Mouse (Mus musculus): ENCODE measurements around the gene Cldn12. TPM values are rescaled to one million over a fixed set of nuclear protein-coding genes. Genes with fewer than 3 reads are reported as not detected.

Cldn12 gene
- polyA plus RNA-seq, 1 experiment = not detected

- TF ChIP-seq TAL1 (IDR thresholded peaks at IDR 0.05; ENCODE audit: low read length) = no peak
- no peak for TF ChIP-seq GATA1 (IDR thresholded peaks at IDR 0.05; ENCODE audit: low read length)
- Histone ChIP-seq H3K27me3 (ENCODE audit: control insufficient read depth) (no peaks in the 10 kb centered on the region), H3K36me3 (ENCODE audit: control insufficient read depth) (peaks cover 19% of the 10 kb centered on the region), H3K9me3 (ENCODE audit: control insufficient read depth, low read length) (no peaks in the 10 kb centered on the region), H3K4me3 (replicated peaks) (no peak overlapping the region), H3K4me1 (ENCODE audit: control insufficient read depth) (no peaks in the 10 kb centered on the region)
Measured at GRCm38 (mm10) chr5:5536131-5536530, 21.4 kb upstream of the Cldn12 start.

- Histone ChIP-seq H3K4me1 (ENCODE audit: control insufficient read depth) (no peaks in the 10 kb centered on the region), H3K36me3 (ENCODE audit: control insufficient read depth) (peaks cover 7% of the 10 kb centered on the region), H3K4me3 (replicated peaks) (no peak overlapping the region), H3K27me3 (ENCODE audit: control insufficient read depth) (no peaks in the 10 kb centered on the region), H3K9me3 (ENCODE audit: control insufficient read depth, low read length) (no peaks in the 10 kb centered on the region)
- TF ChIP-seq GATA1 (IDR thresholded peaks at IDR 0.05; ENCODE audit: low read length) (no peak), TAL1 (IDR thresholded peaks at IDR 0.05; ENCODE audit: low read length) (no peak)
Measured at GRCm38 (mm10) chr5:5533656-5534420, 19.1 kb upstream of the Cldn12 start.

GRCm38 (mm10) chr5:5515411-5515810 lies 653 bp upstream of the Cldn12 start:
- H3K9me3 ChIP-seq (ENCODE audit: control insufficient read depth, low read length) = no peaks in the 10 kb centered on the region
- H3K4me3 ChIP-seq (replicated peaks) = no peak overlapping the region
- TF ChIP-seq TAL1 (IDR thresholded peaks at IDR 0.05; ENCODE audit: low read length) (no peak), GATA1 (IDR thresholded peaks at IDR 0.05; ENCODE audit: low read length) (no peak)
- peaks cover 10% of the 10 kb centered on the region for H3K4me1 ChIP-seq (ENCODE audit: control insufficient read depth)
- peaks cover 9% of the 10 kb centered on the region for H3K27me3 ChIP-seq (ENCODE audit: control insufficient read depth)
- H3K36me3 ChIP-seq (ENCODE audit: control insufficient read depth) = no peaks in the 10 kb centered on the region; the same call in 1 of the 2 replicates

- no peaks in the 10 kb centered on the region; the same call in 1 of the 2 replicates for H3K36me3 ChIP-seq (ENCODE audit: control insufficient read depth)
- H3K4me3 ChIP-seq (replicated peaks) = no peak overlapping the region
- peaks cover 9% of the 10 kb centered on the region for H3K27me3 ChIP-seq (ENCODE audit: control insufficient read depth)
- TF ChIP-seq GATA1 (IDR thresholded peaks at IDR 0.05; ENCODE audit: low read length) = no peak
- TF ChIP-seq TAL1 (IDR thresholded peaks at IDR 0.05; ENCODE audit: low read length) = no peak
- H3K4me1 ChIP-seq (ENCODE audit: control insufficient read depth) = peaks cover 10% of the 10 kb centered on the region
- H3K9me3 ChIP-seq (ENCODE audit: control insufficient read depth, low read length) = no peaks in the 10 kb centered on the region
Measured at GRCm38 (mm10) chr5:5511401-5511800, 3.4 kb downstream of the Cldn12 start.

- H3K4me3 ChIP-seq (replicated peaks) = no peak overlapping the region
- peaks cover 10% of the 10 kb centered on the region for H3K4me1 ChIP-seq (ENCODE audit: control insufficient read depth)
- no peaks in the 10 kb centered on the region for H3K9me3 ChIP-seq (ENCODE audit: control insufficient read depth, low read length)
- no peaks in the 10 kb centered on the region; the same call in 1 of the 2 replicates for H3K36me3 ChIP-seq (ENCODE audit: control insufficient read depth)
- peaks cover 9% of the 10 kb centered on the region for H3K27me3 ChIP-seq (ENCODE audit: control insufficient read depth)
- TF ChIP-seq TAL1 (IDR thresholded peaks at IDR 0.05; ENCODE audit: low read length) = no peak
- no peak for TF ChIP-seq GATA1 (IDR thresholded peaks at IDR 0.05; ENCODE audit: low read length)
Measured at GRCm38 (mm10) chr5:5510989-5511388, 3.8 kb downstream of the Cldn12 start.

GRCm38 (mm10) chr5:5510304-5510887 lies 4.4 kb downstream of the Cldn12 start:
- no peak for TF ChIP-seq TAL1 (IDR thresholded peaks at IDR 0.05; ENCODE audit: low read length)
- TF ChIP-seq GATA1 (IDR thresholded peaks at IDR 0.05; ENCODE audit: low read length) = no peak
- H3K36me3 ChIP-seq (ENCODE audit: control insufficient read depth) = no peaks in the 10 kb centered on the region; the same call in 1 of the 2 replicates
- H3K4me3 ChIP-seq (replicated peaks) = no peak overlapping the region
- no peaks in the 10 kb centered on the region for H3K9me3 ChIP-seq (ENCODE audit: control insufficient read depth, low read length)
- H3K4me1 ChIP-seq (ENCODE audit: control insufficient read depth) = peaks cover 10% of the 10 kb centered on the region
- H3K27me3 ChIP-seq (ENCODE audit: control insufficient read depth) = peaks cover 9% of the 10 kb centered on the region

GRCm38 (mm10) chr5:5508231-5508630 lies 6.5 kb downstream of the Cldn12 start:
- TF ChIP-seq GATA1 (IDR thresholded peaks at IDR 0.05; ENCODE audit: low read length) (no peak), TAL1 (IDR thresholded peaks at IDR 0.05; ENCODE audit: low read length) (no peak)
- H3K4me3 ChIP-seq (replicated peaks) = no peak overlapping the region
- no peaks in the 10 kb centered on the region for H3K9me3 ChIP-seq (ENCODE audit: control insufficient read depth, low read length)
- no peaks in the 10 kb centered on the region for H3K4me1 ChIP-seq (ENCODE audit: control insufficient read depth)
- H3K27me3 ChIP-seq (ENCODE audit: control insufficient read depth) = no peaks in the 10 kb centered on the region
- H3K36me3 ChIP-seq (ENCODE audit: control insufficient read depth) = no peaks in the 10 kb centered on the region; the same call in 1 of the 2 replicates

- Histone ChIP-seq H3K27me3 (ENCODE audit: control insufficient read depth) (no peaks in the 10 kb centered on the region), H3K36me3 (ENCODE audit: control insufficient read depth) (no peaks in the 10 kb centered on the region; the same call in 1 of the 2 replicates), H3K4me3 (replicated peaks) (no peak overlapping the region), H3K4me1 (ENCODE audit: control insufficient read depth) (no peaks in the 10 kb centered on the region), H3K9me3 (ENCODE audit: control insufficient read depth, low read length) (no peaks in the 10 kb centered on the region)
- TF ChIP-seq TAL1 (IDR thresholded peaks at IDR 0.05; ENCODE audit: low read length) (no peak), GATA1 (IDR thresholded peaks at IDR 0.05; ENCODE audit: low read length) (no peak)
Measured at GRCm38 (mm10) chr5:5507701-5508225, 7.0 kb downstream of the Cldn12 start.

GRCm38 (mm10) chr5:5504456-5504855 lies 10.3 kb downstream of the Cldn12 start:
- H3K36me3 ChIP-seq (ENCODE audit: control insufficient read depth) = no peaks in the 10 kb centered on the region; the same call in 1 of the 2 replicates
- TF ChIP-seq TAL1 (IDR thresholded peaks at IDR 0.05; ENCODE audit: low read length) (no peak), GATA1 (IDR thresholded peaks at IDR 0.05; ENCODE audit: low read length) (no peak)
- no peak overlapping the region for H3K4me3 ChIP-seq (replicated peaks)
- no peaks in the 10 kb centered on the region for H3K4me1 ChIP-seq (ENCODE audit: control insufficient read depth)
- no peaks in the 10 kb centered on the region for H3K9me3 ChIP-seq (ENCODE audit: control insufficient read depth, low read length)
- H3K27me3 ChIP-seq (ENCODE audit: control insufficient read depth) = no peaks in the 10 kb centered on the region

Measured in erythroblast, embryonic 14.5 days (primary cell).